Mouse (Mus musculus) limb, embryonic 11.5 days (tissue): ENCODE results near the gene Pcsk6. TPM values are rescaled to one million over a fixed set of nuclear protein-coding genes. Genes with fewer than 3 reads are reported as not detected.

Experiments used
- ATAC-seq: fragments of 200-750 bp; cut with Nextera tagmentation; 2 replicates; pipeline ENCODE4 v1.8.0; 2017; ENCODE audit warnings: low read depth; ENCODE audit not compliant: insufficient number of reproducible peaks, low FRiP score, low TSS enrichment
- DNase-seq: peaks from one replicate; pipeline ENCODE4 v3.0.0-alpha.2; 2015; ENCODE audit warnings: low spot score
- H3K27ac ChIP-seq: fragments of 300-500 bp; sonication (generic); replicated peaks from 2 replicates; pipeline ENCODE4 v1.5.1; 2014; ENCODE audit warnings: low read depth, mild to moderate bottlenecking, low read length
- H3K27me3 ChIP-seq: fragments of 300-500 bp; sonication (generic); 2 replicates; pipeline ENCODE4 v1.6.1; 2014; ENCODE audit warnings: mild to moderate bottlenecking, low read length, mixed read lengths; ENCODE audit not compliant: control insufficient read depth, insufficient read depth
- H3K36me3 ChIP-seq: fragments of 300-500 bp; sonication (generic); 2 replicates; pipeline ENCODE4 v1.6.1; 2014; ENCODE audit warnings: mild to moderate bottlenecking, low read length, moderate library complexity, mixed read lengths; ENCODE audit not compliant: control insufficient read depth, insufficient read depth
- H3K4me1 ChIP-seq: fragments of 300-500 bp; sonication (generic); 2 replicates; pipeline ENCODE4 v1.6.1; 2014; ENCODE audit warnings: low read length, mixed read lengths; ENCODE audit not compliant: control insufficient read depth, insufficient read depth
- H3K4me2 ChIP-seq: fragments of 300-500 bp; sonication (generic); 2 replicates; pipeline ENCODE4 v1.6.1; 2014; ENCODE audit warnings: low read depth, mild to moderate bottlenecking, moderate library complexity; ENCODE audit not compliant: severe bottlenecking
- H3K4me3 ChIP-seq: fragments of 300-500 bp; sonication (generic); 2 replicates; pipeline ENCODE4 v1.5.1; 2014; ENCODE audit warnings: low read depth, low read length
- H3K9ac ChIP-seq: fragments of 300-500 bp; sonication (generic); 2 replicates; pipeline ENCODE4 v1.6.1; 2014; ENCODE audit warnings: mild to moderate bottlenecking, low read length
- H3K9me3 ChIP-seq: fragments of 300-500 bp; sonication (generic); 2 replicates; pipeline ENCODE4 v1.6.1; 2016; ENCODE audit warnings: low read length; ENCODE audit not compliant: control insufficient read depth
- WGBS: fragments of 180-500 bp; shearing (Covaris S2); extraction: QIAGEN DNeasy Blood & Tissue Kit; methylation state at CpG from one replicate; pipeline ENCODE4 v1.1.7; 2014; 5-methylcytosine and 5-hydroxymethylcytosine counted together
- polyA plus RNA-seq: library from polyadenylated mRNA; unstranded; fragments of >200 nt; fragmentation: Nextera tagmentation; extraction: Ambion mirVana; gene quantifications from 2 replicates; pipeline ENCODE4 v1.2.1, GENCODE M21; 2014

Pcsk6 gene
- polyA plus RNA-seq, 1 experiment from 2014 or later: 5.3 TPM

DNA sequence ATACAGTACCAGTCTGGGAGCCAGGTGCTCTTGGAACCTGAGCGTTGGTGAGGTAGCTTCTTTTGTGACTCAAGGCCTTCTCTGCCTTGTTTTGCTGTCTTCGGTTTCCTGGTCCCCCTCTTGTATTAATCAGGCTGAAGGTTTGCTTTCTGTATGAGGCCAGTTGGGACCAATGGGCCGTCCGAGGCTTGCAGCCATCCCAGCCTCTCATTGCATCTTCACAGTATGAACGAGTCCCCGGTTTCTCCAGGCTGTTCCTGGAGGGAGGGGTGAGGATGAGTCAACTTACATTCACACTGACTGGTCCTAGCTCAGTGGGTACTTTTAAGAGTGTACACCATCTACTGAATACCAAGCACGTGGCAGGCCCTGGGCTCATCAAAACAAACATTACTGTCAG, 553 bp upstream of the Pcsk6 start:
- WGBS: 61% methylated on average over 7 of the region's 7 CpGs
- Histone ChIP-seq H3K9me3 (no peaks in the 10 kb centered on the region), H3K4me3 (no peak overlapping the region), H3K27me3 (peaks cover 24% of the 10 kb centered on the region), H3K36me3 (no peaks in the 10 kb centered on the region), H3K4me2 (no peak overlapping the region), H3K4me1 (peaks cover 6% of the 10 kb centered on the region), H3K27ac (no peak overlapping the region), H3K9ac (no peak overlapping the region)
- no peak for DNase-seq
- ATAC-seq: no peak

DNA sequence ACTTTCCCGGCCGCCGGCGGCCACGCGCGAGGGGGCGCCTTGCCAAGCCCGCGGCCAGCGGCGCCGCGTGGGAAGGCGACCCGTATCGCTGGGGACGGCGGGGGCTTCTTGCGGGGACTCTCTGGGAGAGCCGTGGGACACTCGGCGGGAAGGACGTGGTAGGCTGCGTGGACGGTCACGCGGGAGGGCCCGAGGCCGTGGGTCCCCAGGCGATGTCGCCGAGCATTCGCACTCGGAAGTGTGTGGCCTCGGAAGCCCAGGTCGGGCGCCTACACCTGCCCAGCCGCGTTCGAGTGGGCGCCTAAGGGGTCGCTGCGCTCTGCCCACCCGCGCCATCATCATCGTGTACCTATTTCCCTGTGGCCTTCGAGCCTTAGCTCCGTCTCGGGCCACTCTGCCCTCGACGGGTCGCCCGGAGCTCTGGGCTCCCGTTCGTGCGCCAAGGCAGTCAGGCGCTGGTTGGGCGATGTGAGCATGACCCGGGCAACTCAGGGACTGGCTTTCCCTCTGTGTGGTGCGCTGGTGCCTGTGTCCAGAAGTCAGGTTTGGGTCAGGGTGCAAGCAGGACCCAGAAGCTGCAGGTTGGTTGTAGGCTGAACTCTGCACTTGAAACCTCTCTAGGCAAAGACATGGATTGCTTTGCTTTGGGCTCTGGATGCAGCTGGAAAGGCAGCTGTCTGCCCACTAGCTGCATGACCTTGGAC, 1.1 kb downstream of the Pcsk6 start:
- H3K36me3 ChIP-seq: no peaks in the 10 kb centered on the region
- DNase-seq (peak; percentile 35), ATAC-seq (peak; percentile 41; the same call in 1 of the 2 replicates)

DNA sequence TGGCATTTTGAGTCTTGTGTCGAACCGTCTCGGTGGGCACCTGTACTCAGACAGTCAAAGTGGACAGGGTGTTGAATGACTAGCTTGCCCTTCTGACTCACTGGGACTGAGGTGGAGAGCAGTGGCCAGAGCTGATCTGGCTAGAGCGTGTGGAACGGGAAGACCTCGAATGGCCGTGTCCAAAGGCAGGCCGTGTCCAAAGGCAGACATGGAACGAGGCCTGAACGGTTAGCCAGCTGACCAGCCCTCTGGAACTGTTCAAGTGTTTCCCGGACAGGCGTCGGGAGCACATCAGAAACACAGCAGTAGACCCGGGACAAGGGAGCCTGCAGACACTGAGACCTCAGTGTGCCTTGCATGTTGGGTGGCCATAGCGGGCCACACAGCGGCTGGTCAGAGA, 7.6 kb downstream of the Pcsk6 start:
- Histone ChIP-seq H3K27ac (no peak overlapping the region), H3K27me3 (no peaks in the 10 kb centered on the region), H3K9ac (no peak overlapping the region), H3K4me2 (no peak overlapping the region), H3K9me3 (no peaks in the 10 kb centered on the region), H3K4me3 (no peak overlapping the region), H3K36me3 (no peaks in the 10 kb centered on the region), H3K4me1 (no peaks in the 10 kb centered on the region)
- DNase-seq (no peak), ATAC-seq (no peak)
- 86% methylated on average over 16 of the region's 16 CpGs for WGBS

More for the DNA sequence above, 1.1 kb downstream of the Pcsk6 start:
- Histone ChIP-seq H3K4me1 (peaks cover 6% of the 10 kb centered on the region), H3K27me3 (peaks cover 24% of the 10 kb centered on the region), H3K27ac (no peak overlapping the region), H3K9ac (peak overlapping the region; percentile 64), H3K9me3 (no peaks in the 10 kb centered on the region), H3K4me2 (peak overlapping the region; percentile 94), H3K4me3 (peak overlapping the region; percentile 48)
- 3% methylated on average over 60 of the region's 61 CpGs for WGBS

DNA sequence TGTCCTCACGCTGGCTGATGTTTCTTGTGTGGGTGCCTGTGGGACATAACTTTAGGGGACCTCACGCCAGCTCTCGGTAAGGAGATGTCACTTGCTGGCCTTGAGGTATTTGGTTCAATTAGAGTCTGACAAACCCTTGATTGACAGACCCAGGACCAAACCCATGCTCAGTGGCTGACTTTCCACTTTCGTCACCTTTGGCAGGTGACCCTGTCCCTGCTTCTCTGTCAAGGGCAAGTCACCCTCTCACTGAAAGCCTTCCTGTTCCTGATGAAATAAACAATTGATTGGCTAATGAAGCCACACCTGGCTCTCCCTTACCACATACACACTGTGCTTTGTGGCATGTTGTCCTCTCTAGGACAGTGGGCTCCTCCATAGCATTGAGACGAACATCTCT, 8.3 kb downstream of the Pcsk6 start:
- Histone ChIP-seq H3K9ac (no peak overlapping the region), H3K36me3 (no peaks in the 10 kb centered on the region), H3K9me3 (no peaks in the 10 kb centered on the region), H3K27me3 (no peaks in the 10 kb centered on the region), H3K4me3 (no peak overlapping the region), H3K4me2 (no peak overlapping the region), H3K27ac (no peak overlapping the region), H3K4me1 (no peaks in the 10 kb centered on the region)
- ATAC-seq (no peak), DNase-seq (no peak)
- 86% methylated on average over 5 of the region's 5 CpGs for WGBS

DNA sequence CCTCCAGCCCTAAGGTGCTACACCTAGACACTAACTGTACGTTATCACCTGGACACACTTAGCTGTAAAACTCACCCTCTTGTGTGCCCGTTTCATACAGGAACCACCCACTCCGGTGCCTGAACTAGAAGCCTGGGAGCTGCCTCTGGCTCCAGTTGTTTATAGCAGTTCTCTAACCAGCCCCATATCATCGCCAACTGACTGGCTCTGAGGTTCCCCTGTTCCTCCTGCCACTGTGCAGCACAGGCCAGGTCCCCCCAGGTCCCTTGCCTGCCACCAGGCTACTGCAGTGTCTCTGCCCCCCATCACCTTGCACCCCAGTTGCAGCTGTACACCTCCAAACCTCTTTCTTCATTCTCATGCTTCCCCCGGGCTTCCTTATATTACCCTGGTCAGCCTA, 8.7 kb downstream of the Pcsk6 start:
- no peak for ATAC-seq
- Histone ChIP-seq H3K4me3 (no peak overlapping the region), H3K27me3 (no peaks in the 10 kb centered on the region), H3K4me2 (no peak overlapping the region), H3K36me3 (no peaks in the 10 kb centered on the region), H3K27ac (no peak overlapping the region), H3K9me3 (no peaks in the 10 kb centered on the region), H3K9ac (no peak overlapping the region), H3K4me1 (no peaks in the 10 kb centered on the region)
- no peak for DNase-seq
- WGBS: 82% methylated on average over 5 of the region's 5 CpGs

DNA sequence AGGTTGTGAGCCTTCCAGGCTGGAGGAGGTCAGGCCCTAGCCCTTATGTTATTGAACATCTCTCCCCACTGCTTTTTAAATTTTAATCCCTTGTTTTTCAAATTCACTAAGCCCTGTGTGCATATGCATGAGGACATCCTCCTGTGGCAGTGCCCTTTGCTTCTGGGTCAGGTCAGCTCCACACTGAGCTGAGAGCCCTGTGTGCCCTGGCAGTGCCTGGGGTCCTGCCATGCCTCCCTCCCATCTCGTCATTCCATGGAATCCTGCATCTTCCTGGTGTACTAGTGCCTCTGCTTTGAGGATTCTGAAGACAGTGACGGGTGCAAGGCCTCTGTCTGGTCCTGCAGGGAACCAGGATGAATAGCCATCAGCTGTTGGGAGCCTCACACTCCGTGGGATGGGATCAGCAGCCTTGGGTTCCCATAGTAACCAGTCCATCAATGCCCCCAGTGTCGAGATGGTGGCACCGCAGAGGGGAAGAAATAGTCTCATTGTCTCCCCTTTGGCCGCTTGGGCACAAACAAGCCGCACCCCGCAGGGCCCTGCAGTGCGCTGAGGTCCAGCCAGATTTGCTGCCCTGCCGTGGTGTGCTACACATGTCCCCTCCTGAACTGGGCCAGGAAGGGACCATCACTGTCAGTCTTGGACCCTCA, 9.5 kb downstream of the Pcsk6 start:
- H3K4me2 ChIP-seq: no peak overlapping the region
- H3K27me3 ChIP-seq: no peaks in the 10 kb centered on the region
- H3K36me3 ChIP-seq: no peaks in the 10 kb centered on the region
- no peak for ATAC-seq
- H3K27ac ChIP-seq: no peak overlapping the region
- no peak overlapping the region for H3K9ac ChIP-seq
- no peak for DNase-seq
- H3K4me1 ChIP-seq: no peaks in the 10 kb centered on the region
- H3K9me3 ChIP-seq: no peaks in the 10 kb centered on the region
- H3K4me3 ChIP-seq: no peak overlapping the region
- WGBS: 64% methylated on average over 10 of the region's 10 CpGs

DNA sequence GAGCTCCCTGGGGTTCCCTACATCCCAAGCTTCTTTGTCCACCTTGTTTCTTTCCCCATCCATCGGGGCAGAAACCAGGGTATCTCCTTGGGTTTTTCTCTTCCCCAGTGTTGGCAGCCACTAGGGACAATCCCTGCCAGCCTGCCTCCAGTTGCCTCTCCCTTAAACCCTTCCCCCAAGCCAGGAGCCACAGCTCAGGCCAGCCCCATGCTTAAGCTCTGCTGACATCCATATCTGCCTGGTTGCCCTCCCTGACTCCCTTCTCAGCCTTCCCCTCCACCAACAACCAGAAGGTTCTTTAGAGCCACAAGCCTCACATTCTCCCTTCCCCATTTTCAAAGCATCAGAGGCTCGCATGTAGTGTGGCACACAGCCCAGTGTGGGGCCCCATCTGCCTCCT, 10.3 kb downstream of the Pcsk6 start:
- ATAC-seq (no peak), DNase-seq (no peak)
- H3K4me1 ChIP-seq: no peaks in the 10 kb centered on the region
- H3K9ac ChIP-seq: no peak overlapping the region
- H3K27ac ChIP-seq: no peak overlapping the region
- H3K36me3 ChIP-seq: no peaks in the 10 kb centered on the region
- H3K9me3 ChIP-seq: no peaks in the 10 kb centered on the region
- no peaks in the 10 kb centered on the region for H3K27me3 ChIP-seq
- no peak overlapping the region for H3K4me3 ChIP-seq
- WGBS: 87% methylated on average over 2 of the region's 2 CpGs
- no peak overlapping the region for H3K4me2 ChIP-seq

DNA sequence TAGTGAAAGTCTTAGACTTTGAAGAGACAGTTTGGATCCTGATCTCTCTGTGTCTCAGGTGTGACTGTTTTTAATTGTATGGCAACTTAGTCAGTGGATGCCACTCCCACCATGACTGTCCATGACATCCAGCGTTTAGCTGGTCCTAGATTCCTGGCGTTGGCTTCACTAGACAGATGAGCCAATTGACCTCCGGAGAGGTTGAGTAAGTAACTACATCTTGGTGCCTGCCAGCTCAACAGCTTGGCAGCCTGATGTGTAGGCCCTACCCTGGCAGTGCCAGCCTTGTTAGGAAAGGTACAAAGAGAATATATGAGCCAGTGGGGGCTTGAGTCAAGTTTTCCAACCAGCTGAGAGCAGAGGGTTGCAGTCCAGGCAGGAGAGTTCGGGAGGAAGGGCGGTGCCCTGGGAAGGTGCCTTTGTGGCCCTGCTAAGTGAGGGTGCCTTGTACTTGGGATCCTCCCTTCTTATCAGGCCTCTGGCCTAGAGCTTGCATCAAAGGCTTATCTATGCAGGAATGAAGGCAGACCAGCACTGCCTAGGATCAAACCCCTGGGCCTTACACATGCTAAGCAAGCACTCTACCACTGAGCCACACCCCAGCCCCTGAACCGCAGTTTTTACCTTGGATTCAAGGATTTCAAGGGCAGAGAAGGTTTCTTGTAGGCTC, 11.8 kb downstream of the Pcsk6 start:
- Histone ChIP-seq H3K4me1 (no peaks in the 10 kb centered on the region), H3K9ac (no peak overlapping the region), H3K36me3 (no peaks in the 10 kb centered on the region), H3K4me3 (no peak overlapping the region), H3K4me2 (no peak overlapping the region), H3K27ac (no peak overlapping the region), H3K9me3 (no peaks in the 10 kb centered on the region), H3K27me3 (no peaks in the 10 kb centered on the region)
- ATAC-seq: no peak
- WGBS: 91% methylated on average over 6 of the region's 6 CpGs
- no peak for DNase-seq
